Mouse (Mus musculus) stomach, embryonic 15.5 days (tissue): ENCODE results near the gene Defb9. TPM values are rescaled to one million over a fixed set of nuclear protein-coding genes. Genes with fewer than 3 reads are reported as not detected.
"Not testable (repeated sequence)": the region's sequence is repeated elsewhere in the genome, so short reads cannot be mapped to it uniquely, and the experiment has no call there.

Experiments used
- ATAC-seq: fragments of 200-750 bp; cut with Nextera tagmentation; 2 replicates; pipeline ENCODE4 v1.8.0; 2017; ENCODE audit warnings: low read depth, moderate number of reproducible peaks, moderate TSS enrichment; ENCODE audit not compliant: insufficient read depth, low FRiP score
- H3K27ac ChIP-seq: fragments of 300-500 bp; sonication (generic); 2 replicates; pipeline ENCODE4 v1.5.1; 2015; ENCODE audit warnings: mild to moderate bottlenecking, inconsistent platforms
- H3K27me3 ChIP-seq: fragments of 300-500 bp; sonication (generic); replicated peaks from 2 replicates; pipeline ENCODE4 v1.6.1; 2015; ENCODE audit warnings: inconsistent platforms
- H3K36me3 ChIP-seq: fragments of 300-500 bp; sonication (generic); 2 replicates; pipeline ENCODE4 v1.6.1; 2015; ENCODE audit warnings: inconsistent platforms
- H3K4me1 ChIP-seq: fragments of 300-500 bp; sonication (generic); 2 replicates; pipeline ENCODE4 v1.6.1; 2015; ENCODE audit warnings: inconsistent platforms
- H3K4me2 ChIP-seq: fragments of 300-500 bp; sonication (generic); 2 replicates; pipeline ENCODE4 v1.6.1; 2015; ENCODE audit warnings: mild to moderate bottlenecking, inconsistent platforms
- H3K4me3 ChIP-seq: fragments of 300-500 bp; sonication (generic); replicated peaks from 2 replicates; pipeline ENCODE4 v1.5.1; 2015; ENCODE audit warnings: inconsistent platforms
- H3K9ac ChIP-seq: fragments of 300-500 bp; sonication (generic); 2 replicates; pipeline ENCODE4 v1.6.1; 2015; ENCODE audit warnings: inconsistent platforms
- H3K9me3 ChIP-seq: fragments of 300-500 bp; sonication (generic); 2 replicates; pipeline ENCODE4 v1.6.1; 2016; ENCODE audit warnings: inconsistent platforms
- WGBS: fragments of 180-500 bp; shearing (Covaris S2); methylation state at CpG from one replicate; pipeline ENCODE4 v1.1.7; 2015; 5-methylcytosine and 5-hydroxymethylcytosine counted together
- polyA plus RNA-seq: library from polyadenylated mRNA; unstranded; fragments of >200 nt; fragmentation: Nextera tagmentation; extraction: Ambion mirVana; gene quantifications from 2 replicates; pipeline ENCODE4 v1.2.1, GENCODE M21; 2015

Gene Defb9
- polyA plus RNA-seq: not detected in 2 replicates

DNA sequence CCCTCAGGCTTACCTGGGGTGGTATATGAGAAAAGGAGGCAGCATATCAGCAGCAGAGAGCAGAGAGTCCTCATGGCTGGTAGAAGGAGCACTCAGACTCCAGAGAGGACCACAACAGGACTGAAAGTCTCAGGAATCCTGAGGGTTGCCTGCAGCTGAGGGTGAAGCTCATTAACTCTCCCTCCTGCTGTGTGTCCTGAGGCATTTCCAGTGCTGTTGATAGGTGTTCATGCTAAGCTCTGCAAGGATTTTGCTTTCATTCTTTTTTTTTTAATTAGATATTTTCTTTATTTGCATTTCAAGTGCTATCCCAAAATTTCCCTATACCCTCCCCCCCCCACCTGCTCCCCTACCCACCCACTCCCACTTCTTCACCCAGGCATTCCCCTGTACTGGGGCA lies at the start of gene Defb9:
TSS of gene Defb9 (minus strand) at position 101 of the 400 bp plus-strand sequence.
- not testable (repeated sequence) for H3K27me3 ChIP-seq, H3K9ac ChIP-seq, H3K4me3 ChIP-seq, ATAC-seq, H3K4me2 ChIP-seq, H3K9me3 ChIP-seq, H3K27ac ChIP-seq, H3K36me3 ChIP-seq, H3K4me1 ChIP-seq

- no peak within 1 kb of the TSS for H3K27ac ChIP-seq
- H3K27me3 ChIP-seq: no peaks in the 10 kb centered on the region
- ATAC-seq: no peak
- H3K4me2 ChIP-seq: no peak within 1 kb of the TSS
- no peaks in the 10 kb centered on the region for H3K36me3 ChIP-seq
- 90% methylated on average over 6 of the region's 6 CpGs for WGBS
- H3K4me1 ChIP-seq: no peaks in the 10 kb centered on the region
- no peaks in the 10 kb centered on the region for H3K9me3 ChIP-seq
- H3K9ac ChIP-seq: no peak within 1 kb of the TSS
- H3K4me3 ChIP-seq: no peak within 1 kb of the TSS
Observed at GRCm38 (mm10) chr8:21932610-21933009, 47.4 kb upstream of the Defb9 start, which contains the start of gene Defb15. TSS of gene Defb15 (minus strand) at chr8:21932710.

GRCm38 (mm10) chr8:21930754-21931153 lies 45.5 kb upstream of the Defb9 start:
- H3K27me3 ChIP-seq, H3K4me2 ChIP-seq, H3K4me1 ChIP-seq, H3K4me3 ChIP-seq, ATAC-seq, H3K9ac ChIP-seq, H3K9me3 ChIP-seq, H3K36me3 ChIP-seq, H3K27ac ChIP-seq: not testable (repeated sequence)
- WGBS: 74% methylated on average over 3 of the region's 3 CpGs

DNA sequence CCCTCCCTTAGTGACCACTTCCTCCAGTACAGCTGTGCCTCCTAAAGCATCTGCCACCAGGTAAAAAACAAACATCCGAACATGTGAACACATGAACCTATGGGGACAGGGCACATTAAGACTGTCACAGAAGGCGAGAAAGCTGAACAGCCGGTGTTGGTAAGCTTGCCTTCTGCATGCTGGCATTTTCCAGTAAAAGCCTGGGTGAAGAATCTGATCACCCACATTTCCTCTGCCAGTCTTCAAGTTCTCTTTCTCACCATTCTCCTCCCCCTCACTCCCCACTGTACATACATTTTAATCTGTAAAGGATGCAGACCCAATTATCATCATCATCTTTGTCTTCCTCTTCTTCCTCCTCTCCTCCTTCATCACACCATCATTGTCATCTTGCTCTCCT lies 30.4 kb upstream of the Defb9 start:
- Histone ChIP-seq H3K4me2 (no peak overlapping the region), H3K9ac (no peak overlapping the region), H3K36me3 (no peaks in the 10 kb centered on the region), H3K27me3 (no peaks in the 10 kb centered on the region), H3K27ac (no peak overlapping the region), H3K9me3 (no peaks in the 10 kb centered on the region), H3K4me3 (no peak overlapping the region), H3K4me1 (no peaks in the 10 kb centered on the region)
- 82% methylated on average over 3 of the region's 3 CpGs for WGBS
- ATAC-seq: no peak

GRCm38 (mm10) chr8:21912554-21912953 lies 27.3 kb upstream of the Defb9 start:
- no peaks in the 10 kb centered on the region for H3K36me3 ChIP-seq
- H3K4me2 ChIP-seq: no peak overlapping the region
- WGBS: 24% methylated on average over 2 of the region's 2 CpGs

GRCm38 (mm10) chr8:21911931-21912330 lies 26.7 kb upstream of the Defb9 start:
- Histone ChIP-seq H3K27me3 (no peaks in the 10 kb centered on the region), H3K36me3 (no peaks in the 10 kb centered on the region), H3K9ac (no peak overlapping the region), H3K9me3 (no peaks in the 10 kb centered on the region), H3K4me2 (no peak overlapping the region), H3K27ac (no peak overlapping the region), H3K4me1 (no peaks in the 10 kb centered on the region), H3K4me3 (no peak overlapping the region)
- WGBS: 12% methylated on average over 1 of the region's 1 CpGs
- ATAC-seq: no peak

More at GRCm38 (mm10) chr8:21912554-21912953, 27.3 kb upstream of the Defb9 start:
- H3K4me3 ChIP-seq: no peak overlapping the region
- ATAC-seq: no peak
- no peak overlapping the region for H3K27ac ChIP-seq
- H3K27me3 ChIP-seq: no peaks in the 10 kb centered on the region
- no peaks in the 10 kb centered on the region for H3K4me1 ChIP-seq
- H3K9ac ChIP-seq: no peak overlapping the region
- H3K9me3 ChIP-seq: no peaks in the 10 kb centered on the region

DNA sequence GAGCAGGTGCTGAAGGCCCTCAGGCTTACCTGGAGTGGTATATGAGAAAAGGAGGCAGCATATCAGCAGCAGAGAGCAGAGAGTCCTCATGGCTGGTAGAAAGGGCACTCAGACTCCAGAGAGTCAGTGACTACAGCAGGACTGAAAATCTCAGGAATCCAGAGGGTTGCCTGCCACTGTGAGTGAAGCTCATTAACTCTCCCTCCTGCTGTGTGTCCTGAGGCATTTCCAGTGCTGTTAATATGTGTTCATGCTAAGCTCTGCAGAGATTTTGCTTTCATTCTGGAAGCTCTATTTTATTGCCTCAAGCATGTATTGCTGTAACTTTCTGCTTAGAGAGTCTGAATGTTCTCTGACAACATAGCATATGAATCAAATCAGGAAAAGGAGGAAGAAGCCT lies 21.1 kb upstream of the Defb9 start, which contains the start of gene Defb11:
TSS of gene Defb11 (minus strand) at position 123 of the 400 bp plus-strand sequence.
- not testable (repeated sequence) for H3K4me3 ChIP-seq, H3K27ac ChIP-seq, H3K4me1 ChIP-seq, H3K9me3 ChIP-seq, H3K27me3 ChIP-seq, ATAC-seq, H3K4me2 ChIP-seq, H3K9ac ChIP-seq, H3K36me3 ChIP-seq

- H3K4me2 ChIP-seq, H3K27ac ChIP-seq, H3K4me1 ChIP-seq, H3K9ac ChIP-seq, H3K9me3 ChIP-seq, H3K4me3 ChIP-seq, ATAC-seq, H3K36me3 ChIP-seq, H3K27me3 ChIP-seq: not testable (repeated sequence)
- WGBS: 48% methylated on average over 1 of the region's 1 CpGs
Observed at GRCm38 (mm10) chr8:21858586-21858985, 26.6 kb downstream of the Defb9 start, which contains the start of gene Defb10. TSS of gene Defb10 (plus strand) at chr8:21858901.

Other genes with a start within 250 kb of the Defb9 start
- 4.1 and 7.3 TPM in 2 replicates for gene Defa17, start 229.6 kb downstream of the Defb9 start, polyA plus RNA-seq
- gene Defa34, start 219.6 kb downstream of the Defb9 start, polyA plus RNA-seq: not detected in 2 replicates
- 0.59 TPM in 1 of 2 replicates, not detected in the other for gene AY761184, start 181.8 kb downstream of the Defb9 start, polyA plus RNA-seq
- 13.3 and 15.1 TPM in 2 replicates for gene Defa24, start 150.9 kb downstream of the Defb9 start, polyA plus RNA-seq
- not detected in 2 replicates for gene Defb50, start 61.9 kb downstream of the Defb9 start, polyA plus RNA-seq
- not detected in 2 replicates for gene Defb2, start 45.5 kb downstream of the Defb9 start, polyA plus RNA-seq
- not detected in 2 replicates for gene Defb10, start 26.5 kb downstream of the Defb9 start, polyA plus RNA-seq
- not detected in 2 replicates for gene Defb11, start 21.0 kb upstream of the Defb9 start, polyA plus RNA-seq
- not detected in 2 replicates for gene Defb15, start 47.3 kb upstream of the Defb9 start, polyA plus RNA-seq
- gene Defb35, start 52.9 kb upstream of the Defb9 start, polyA plus RNA-seq: not detected in 2 replicates
- gene Defb13, start 61.3 kb upstream of the Defb9 start, polyA plus RNA-seq: not detected in 2 replicates
- gene Fam90a1a, start 73.3 kb upstream of the Defb9 start, polyA plus RNA-seq: not detected in 2 replicates
- gene Ccdc70, start 84.4 kb upstream of the Defb9 start, polyA plus RNA-seq: not detected in 2 replicates
- 8.4 and 9.5 TPM in 2 replicates for gene Atp7b, start 174.9 kb upstream of the Defb9 start, polyA plus RNA-seq
- gene Alg11, start 175.3 kb upstream of the Defb9 start, polyA plus RNA-seq: 31.0 and 38.2 TPM in 2 replicates
- gene Nek5, start 239.6 kb upstream of the Defb9 start, polyA plus RNA-seq: 0.27 and 0.39 TPM in 2 replicates